Mouse (Mus musculus) lung, postnatal 4 days (tissue): Measurements from ENCODE around the gene Foxn4.

ENCODE experiments used
- DNase-seq, 2 experiments: peaks; one replicate each; pipeline ENCODE4 v3.0.0; 2021

The Foxn4 gene

DNA sequence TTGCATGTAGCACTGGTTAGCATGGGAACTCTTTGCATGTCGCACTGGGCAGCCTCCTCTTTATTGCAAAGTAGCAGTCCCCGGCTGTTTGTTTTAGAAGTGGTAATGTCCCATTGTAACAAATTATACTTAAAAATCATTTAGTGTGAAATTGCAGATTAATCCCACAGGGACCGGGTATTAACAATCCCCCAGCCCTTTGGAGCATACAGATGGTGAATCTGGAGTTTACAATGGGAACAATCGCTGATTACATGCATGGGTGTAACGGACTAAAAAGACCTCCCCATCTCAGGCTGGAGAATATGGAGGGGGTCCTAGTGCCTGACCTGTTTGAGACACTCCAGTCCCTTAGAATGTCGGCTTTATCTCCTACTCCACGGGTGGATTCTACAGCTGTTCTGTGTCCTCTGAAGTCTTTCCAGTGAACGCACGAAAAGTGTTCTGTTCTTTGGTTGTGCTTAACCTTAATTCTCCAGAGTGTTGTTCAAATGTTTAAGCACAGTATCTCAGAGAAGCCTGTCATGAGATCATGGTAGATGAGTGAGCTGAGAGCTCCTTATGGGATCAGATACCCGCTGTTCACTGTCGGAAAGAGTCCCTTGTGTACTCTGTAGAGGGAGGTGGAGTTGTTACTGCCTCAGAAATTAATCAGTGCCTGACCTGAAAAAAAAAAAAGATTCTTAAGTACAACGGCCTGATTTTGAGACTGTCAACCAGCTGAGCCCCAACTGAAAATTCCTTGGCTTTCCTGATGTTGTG, 6.0 kb upstream of the Foxn4 start:
- no peak for DNase-seq

- DNase-seq: no peak
Measured at GRCm38 (mm10) chr5:114275991-114276390, 2.4 kb upstream of the Foxn4 start.

- no peak for DNase-seq
Measured at GRCm38 (mm10) chr5:114275339-114275738, 1.7 kb upstream of the Foxn4 start.

GRCm38 (mm10) chr5:114269984-114270383, 3.6 kb downstream of the Foxn4 start:
- DNase-seq: no peak

- no peak for DNase-seq
Measured at GRCm38 (mm10) chr5:114269499-114269898, 4.1 kb downstream of the Foxn4 start.

- peak; percentile 43 to 55 for DNase-seq
Measured at GRCm38 (mm10) chr5:114268646-114269045, 5.0 kb downstream of the Foxn4 start.

- no peak for DNase-seq
Measured at GRCm38 (mm10) chr5:114264791-114265190, 8.8 kb downstream of the Foxn4 start.

- DNase-seq: no peak
Measured at GRCm38 (mm10) chr5:114264030-114264459, 9.6 kb downstream of the Foxn4 start.

DNA sequence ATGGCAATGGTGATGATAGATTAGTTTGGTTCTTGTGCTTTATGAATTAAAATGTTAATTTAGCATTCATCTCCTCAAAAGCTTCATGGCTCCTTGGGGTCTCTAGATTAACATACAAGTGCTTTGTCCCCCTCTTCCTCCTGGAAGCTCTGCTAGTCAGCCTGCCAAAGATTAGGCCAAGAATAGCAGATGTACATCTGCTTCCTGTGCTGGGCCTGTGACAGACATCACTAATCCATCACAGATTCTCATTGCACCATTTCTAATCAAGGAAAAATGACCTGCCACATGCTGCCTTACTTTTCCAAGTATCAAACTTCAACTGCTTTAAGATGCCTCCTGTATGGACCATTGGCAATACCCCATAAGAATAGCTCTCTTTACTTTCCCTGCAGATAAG, 12.1 kb downstream of the Foxn4 start:
- DNase-seq: no peak

DNA sequence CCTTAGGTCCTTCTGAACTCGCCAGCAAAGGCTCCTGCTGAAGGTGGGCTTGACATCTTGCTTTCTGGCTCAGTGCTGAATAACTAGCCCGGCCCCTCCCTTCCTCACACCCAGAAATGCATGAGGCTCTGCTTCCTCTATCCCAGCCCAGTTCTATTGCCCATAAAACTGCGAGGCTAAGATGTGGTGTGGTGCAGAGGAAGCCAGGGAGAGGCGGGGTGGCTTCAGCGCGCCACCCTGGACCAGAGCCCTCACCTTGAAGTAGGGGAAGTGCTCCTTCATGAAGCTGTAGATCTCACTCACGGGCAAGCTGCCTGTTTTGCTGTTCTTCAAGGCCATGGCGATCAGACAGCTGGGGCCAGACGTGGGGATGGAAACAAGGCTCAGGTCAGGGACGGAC, 14.1 kb downstream of the Foxn4 start:
- no peak for DNase-seq

DNA sequence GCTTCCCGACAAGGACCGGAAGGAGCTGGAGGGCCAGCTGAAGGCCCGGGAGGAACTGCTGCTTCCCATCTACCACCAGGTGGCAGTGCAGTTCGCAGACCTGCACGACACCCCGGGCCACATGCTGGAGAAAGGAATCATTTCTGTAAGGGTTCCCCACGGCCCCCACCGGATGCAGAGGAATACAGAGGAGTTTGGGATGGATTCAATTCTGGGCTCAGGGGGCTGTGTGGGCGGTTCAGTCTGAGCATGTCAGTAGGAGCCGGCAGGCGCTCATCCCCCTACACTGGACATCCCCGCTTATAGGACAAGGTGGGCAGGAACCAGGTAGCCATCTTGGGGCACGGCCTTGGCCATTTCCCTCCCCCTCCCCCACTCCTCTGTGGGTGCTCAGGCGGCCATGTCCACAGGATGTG, 25.4 kb downstream of the Foxn4 start:
- DNase-seq: peak; percentile 70 to 81

GRCm38 (mm10) chr5:114246465-114246864, 27.1 kb downstream of the Foxn4 start:
- no peak for DNase-seq

GRCm38 (mm10) chr5:114239737-114240136, 33.9 kb downstream of the Foxn4 start:
- no peak for DNase-seq

DNA sequence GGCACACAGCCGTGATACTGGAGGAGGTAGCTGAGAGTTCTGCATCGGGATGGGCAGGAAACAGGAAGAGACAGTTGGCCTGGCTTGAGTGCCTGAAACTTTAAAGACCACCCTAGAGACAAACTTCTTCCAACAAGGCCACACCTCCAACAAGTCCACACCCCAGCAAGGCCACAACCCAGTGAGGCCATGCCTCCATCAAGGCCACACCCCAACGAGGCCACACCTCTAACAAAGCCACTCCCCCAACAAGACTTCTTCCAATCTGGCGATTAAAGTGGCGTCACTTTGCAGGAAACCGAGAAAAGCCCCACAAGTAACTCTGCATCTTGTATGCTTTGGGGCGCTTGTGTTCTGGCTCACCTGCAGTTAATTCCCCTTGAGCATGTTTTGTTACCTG, 34.7 kb downstream of the Foxn4 start:
- peak in 1 of 2 experiments; percentile 21 for DNase-seq

DNA sequence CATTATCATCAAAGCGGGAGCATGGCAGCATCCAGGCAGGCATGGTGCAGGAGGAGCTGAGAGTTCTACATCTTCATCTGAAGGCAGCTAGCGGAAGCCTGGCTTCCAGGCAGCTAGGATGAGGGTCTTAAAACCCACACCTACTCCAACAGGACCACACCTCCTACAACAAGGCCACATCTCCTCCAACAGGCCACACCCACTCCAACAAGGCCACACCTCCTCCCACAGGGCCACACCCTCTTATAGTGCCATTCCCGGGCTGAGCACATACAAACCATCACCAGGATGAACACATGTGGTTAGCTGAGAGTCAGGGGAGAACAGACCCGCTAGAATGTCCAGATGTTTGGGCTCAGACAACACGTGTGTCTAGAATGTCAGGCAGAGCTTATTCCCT, 44.7 kb downstream of the Foxn4 start:
- DNase-seq: no peak

DNA sequence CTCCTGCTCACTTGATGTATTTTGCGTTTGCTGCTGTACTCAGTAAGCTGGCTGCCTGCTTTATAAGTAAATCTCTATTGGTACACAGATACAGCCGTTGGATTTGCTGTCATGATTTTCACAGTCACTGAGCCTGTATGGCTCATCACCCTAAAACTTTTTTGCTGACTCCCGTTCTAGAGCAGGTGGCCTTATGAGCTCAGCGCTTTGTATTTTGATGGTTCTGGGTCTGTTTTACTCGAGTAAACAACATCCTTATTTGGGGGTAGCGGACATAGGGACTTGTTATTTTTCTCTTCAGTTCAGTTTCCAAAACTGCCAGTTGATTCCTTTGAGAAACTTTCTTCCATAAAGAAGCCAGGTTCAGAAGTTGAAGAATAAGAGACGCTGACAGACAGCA, 47.6 kb downstream of the Foxn4 start:
- DNase-seq: no peak

DNA sequence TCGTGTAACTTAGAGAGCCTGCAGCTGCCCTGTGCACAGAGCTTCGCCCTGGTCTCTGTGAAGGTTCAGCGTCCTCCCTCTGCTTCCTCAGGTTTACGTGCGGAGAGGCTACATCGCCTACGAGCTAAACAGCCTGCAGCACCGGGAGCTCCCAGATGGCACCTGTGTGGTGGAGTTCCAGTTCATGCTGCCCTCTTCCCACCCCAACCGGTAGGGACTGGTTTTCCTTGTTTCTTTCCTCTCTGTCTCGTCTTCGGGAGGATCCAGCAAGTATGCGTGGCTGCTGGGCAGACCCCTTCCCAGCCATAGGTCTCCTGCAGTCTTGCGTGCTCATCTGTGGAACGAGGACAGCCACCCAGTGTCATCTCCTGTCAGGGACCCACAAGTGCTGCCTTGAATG, 54.8 kb downstream of the Foxn4 start:
- no peak for DNase-seq

- peak in 1 of 2 experiments; percentile 30 for DNase-seq
Measured at GRCm38 (mm10) chr5:114213183-114213582, 60.4 kb downstream of the Foxn4 start.

GRCm38 (mm10) chr5:114206158-114206557, 67.4 kb downstream of the Foxn4 start:
- DNase-seq: no peak
